Mouse (Mus musculus) MEL (cell line): ENCODE data around the gene Ppp1r1b. TPM values are rescaled to one million over a fixed set of nuclear protein-coding genes. Genes with fewer than 3 reads are reported as not detected.
A peak's percentile ranks its signal among the peaks of the same experiment; 100 is the strongest.

ENCODE experiments used
- DNase-seq: peaks from one replicate; pipeline ENCODE4 v3.0.0; 2011; ENCODE audit warnings: low read depth, low spot score
- H3K27ac ChIP-seq: 2 replicates; pipeline ENCODE4 v1.5.1; 2012; ENCODE audit warnings: low read depth, mild to moderate bottlenecking, control low read depth, low read length, moderate library complexity; ENCODE audit not compliant: control insufficient read depth
- H3K27me3 ChIP-seq, 2 experiments: fragments of 150-350 bp in 1 of 2; sonication (generic) in 1 of 2; 2 replicates each; pipeline ENCODE4 v1.6.1; 2012; ENCODE audit warnings: low read length in 2 of 2, mild to moderate bottlenecking in 2 of 2, improper control_type of control experiment in 1 of 2, moderate library complexity in 1 of 2; ENCODE audit not compliant: insufficient read depth in 2 of 2, control insufficient read depth in 1 of 2
- H3K36me3 ChIP-seq, 2 experiments: 2 replicates each; pipeline ENCODE4 v1.6.1; 2012 to 2014; ENCODE audit warnings: low read length in 2 of 2, improper control_type of control experiment in 1 of 2, inconsistent platforms in 1 of 2, mild to moderate bottlenecking in 1 of 2; ENCODE audit not compliant: insufficient read depth in 2 of 2, control insufficient read depth in 1 of 2
- H3K4me1 ChIP-seq, 2 experiments: fragments of 150-350 bp in 1 of 2; sonication (generic) in 1 of 2; 2 replicates each; pipeline ENCODE4 v1.6.1; 2012; ENCODE audit warnings: low read length in 2 of 2, improper control_type of control experiment in 1 of 2, mild to moderate bottlenecking in 1 of 2; ENCODE audit not compliant: insufficient read depth in 2 of 2, control insufficient read depth in 1 of 2
- H3K4me3 ChIP-seq, 2 experiments: fragments of 150-350 bp in 1 of 2; sonication (generic) in 1 of 2; 2 replicates each; pipeline ENCODE4 v1.5.1; 2012; ENCODE audit warnings: low read depth in 2 of 2, low read length in 2 of 2, mild to moderate bottlenecking in 2 of 2, moderate library complexity in 2 of 2, control low read depth in 1 of 2, improper control_type of control experiment in 1 of 2; ENCODE audit not compliant: control insufficient read depth in 1 of 2, insufficient read depth in 1 of 2
- H3K79me2 ChIP-seq: 2 replicates; pipeline ENCODE4 v1.6.1; 2012; ENCODE audit warnings: mild to moderate bottlenecking, low read length, moderate library complexity; ENCODE audit not compliant: control insufficient read depth, poor library complexity, insufficient read depth
- H3K9ac ChIP-seq: 2 replicates; pipeline ENCODE4 v1.6.1; 2012; ENCODE audit warnings: low read depth, mild to moderate bottlenecking, control low read depth, low read length, moderate library complexity; ENCODE audit not compliant: control insufficient read depth, poor library complexity, severe bottlenecking
- H3K9me3 ChIP-seq: fragments of 150-350 bp; sonication (generic); replicated peaks from 2 replicates; pipeline ENCODE4 v1.6.1; 2012; ENCODE audit warnings: mild to moderate bottlenecking, low read length, improper control_type of control experiment, moderate library complexity; ENCODE audit not compliant: insufficient read depth
- BHLHE40 ChIP-seq: IDR thresholded peaks from 2 replicates; pipeline ENCODE4 v1.6.1; 2012; ENCODE audit warnings: low read depth, mild to moderate bottlenecking, inconsistent platforms, low read length, improper control_type of control experiment, borderline replicate concordance
- CHD2 ChIP-seq: IDR thresholded peaks from 2 replicates; pipeline ENCODE4 v1.6.1; 2011; ENCODE audit warnings: low read length, improper control_type of control experiment
- CTCF ChIP-seq, 3 experiments: IDR thresholded peaks in 2 of 3; conservative IDR thresholded peaks in 1 of 3; 2 replicates each; pipeline ENCODE4 v1.5.1; 2011 to 2012; ENCODE audit warnings: low read length in 3 of 3, low read depth in 2 of 3, mild to moderate bottlenecking in 2 of 3, improper control_type of control experiment in 1 of 3, inconsistent platforms in 1 of 3, mixed read lengths in 1 of 3, moderate library complexity in 1 of 3; ENCODE audit not compliant: control insufficient read depth in 1 of 3, insufficient read depth in 1 of 3, poor library complexity in 1 of 3, severe bottlenecking in 1 of 3
- E2F4 ChIP-seq: IDR thresholded peaks from 2 replicates; pipeline ENCODE4 v1.6.1; 2011; ENCODE audit warnings: low read depth, low read length, improper control_type of control experiment, borderline replicate concordance
- ETS1 ChIP-seq: IDR thresholded peaks from 2 replicates; pipeline ENCODE4 v1.6.1; 2012; ENCODE audit warnings: low read depth, mild to moderate bottlenecking, inconsistent platforms, low read length, improper control_type of control experiment, moderate library complexity
- GATA1 ChIP-seq: IDR thresholded peaks from 2 replicates; pipeline ENCODE4 v1.6.1; 2011; ENCODE audit warnings: low read depth, low read length, improper control_type of control experiment
- HCFC1 ChIP-seq: IDR thresholded peaks from 2 replicates; pipeline ENCODE4 v1.6.1; 2012; ENCODE audit warnings: low read depth, mild to moderate bottlenecking, inconsistent platforms, low read length, improper control_type of control experiment, moderate library complexity
- JUND ChIP-seq: IDR thresholded peaks from 2 replicates; pipeline ENCODE4 v1.6.1; 2011; ENCODE audit warnings: low read depth, mild to moderate bottlenecking, improper control_type of control experiment, low read length
- MAFK ChIP-seq: IDR thresholded peaks from 2 replicates; pipeline ENCODE4 v1.6.1; 2011; ENCODE audit warnings: low read depth, mild to moderate bottlenecking, low read length, improper control_type of control experiment, borderline replicate concordance
- MEF2A ChIP-seq: IDR thresholded peaks from 2 replicates; pipeline ENCODE4 v1.6.1; 2014; ENCODE audit warnings: low read depth, mild to moderate bottlenecking, inconsistent platforms, low read length, improper control_type of control experiment; ENCODE audit not compliant: poor library complexity, insufficient replicate concordance, severe bottlenecking; ENCODE audit errors: extremely low read depth
- POLR2AphosphoS5 ChIP-seq: IDR thresholded peaks from 2 replicates; pipeline ENCODE4 v1.6.1; 2012; ENCODE audit warnings: low read depth, borderline replicate concordance, mild to moderate bottlenecking, inconsistent platforms, low read length, moderate library complexity, mixed read lengths
- RAD21 ChIP-seq: IDR thresholded peaks from 2 replicates; pipeline ENCODE4 v1.6.1; 2011; ENCODE audit warnings: mild to moderate bottlenecking, low read depth, low read length, improper control_type of control experiment
- SMC3 ChIP-seq: IDR thresholded peaks from 2 replicates; pipeline ENCODE4 v1.6.1; 2011; ENCODE audit warnings: low read depth, low read length, improper control_type of control experiment
- TBP ChIP-seq: IDR thresholded peaks from 2 replicates; pipeline ENCODE4 v1.8.0; 2011; ENCODE audit warnings: low read depth, low read length, improper control_type of control experiment
- USF2 ChIP-seq, 2 experiments: IDR thresholded peaks; 2 replicates each; pipeline ENCODE4 v1.6.1; 2011 to 2012; ENCODE audit warnings: improper control_type of control experiment in 2 of 2, low read length in 2 of 2, borderline replicate concordance in 1 of 2, inconsistent platforms in 1 of 2, low read depth in 1 of 2, mild to moderate bottlenecking in 1 of 2; ENCODE audit not compliant: insufficient read depth in 1 of 2
- ZC3H11A ChIP-seq: IDR thresholded peaks from 2 replicates; pipeline ENCODE4 v1.6.1; 2012; ENCODE audit warnings: low read depth, mild to moderate bottlenecking, inconsistent platforms, low read length, improper control_type of control experiment
- polyA plus RNA-seq, 2 experiments: library from polyadenylated mRNA; stranded (reverse) in 1 of 2; unstranded in 1 of 2; fragments of >175 nt in 1 of 2; fragments of >200 nt in 1 of 2; gene quantifications; 2 replicates each; pipeline versions ENCODE4 v1.2.1 to v1.2.4; 2012; ENCODE audit warnings: low replicate concordance in 2 of 2, low read depth in 1 of 2; ENCODE audit not compliant: insufficient read length in 2 of 2, insufficient read depth in 1 of 2, missing spikeins in 1 of 2
- total RNA-seq: library from RNA; depleted of rRNA; stranded (reverse); fragments of 300-350 nt; gene quantifications from 2 replicates; pipeline ENCODE4 v1.2.3, GENCODE M21; 2012

Ppp1r1b gene
- total and polyA plus RNA-seq, 3 experiments: 35.2 to 114 TPM; not detected in 1

DNA sequence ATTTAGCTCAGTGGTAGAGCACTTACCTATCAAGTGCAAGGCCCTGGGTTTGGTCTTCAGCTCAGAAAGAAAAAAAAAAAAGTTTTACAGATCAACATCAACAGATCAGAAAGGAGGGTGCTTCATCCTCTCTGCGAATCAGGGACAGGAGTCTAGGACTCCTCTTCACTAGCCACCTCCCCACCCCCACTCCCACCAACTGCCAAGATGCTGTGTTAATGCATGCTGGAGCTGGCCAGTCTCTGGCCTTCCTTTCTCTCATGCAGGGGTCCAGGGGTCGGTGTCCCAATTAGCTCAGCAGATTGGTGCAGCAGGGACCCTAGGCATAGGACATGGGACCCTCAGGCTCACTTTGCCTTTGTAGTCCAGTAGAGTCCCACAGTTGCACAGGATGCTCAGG is 22.4 kb downstream of the Ppp1r1b start:
- DNase-seq: no peak
- no peaks in the 10 kb centered on the region; the same call in 1 of the 2 replicates for H3K79me2 ChIP-seq
- TF ChIP-seq ETS1: no peak
- no peak for TF ChIP-seq RAD21
- no peaks in the 10 kb centered on the region for H3K9me3 ChIP-seq
- H3K27me3 ChIP-seq: no peaks in the 10 kb centered on the region
- no peak overlapping the region for H3K4me3 ChIP-seq
- no peaks in the 10 kb centered on the region for H3K4me1 ChIP-seq
- H3K36me3 ChIP-seq: peaks cover 0 to under 1% of the 10 kb centered on the region in 2 experiments; a peak in 1 of 4 replicates
- H3K9ac ChIP-seq: no peak overlapping the region
- no peak overlapping the region for H3K27ac ChIP-seq

DNA sequence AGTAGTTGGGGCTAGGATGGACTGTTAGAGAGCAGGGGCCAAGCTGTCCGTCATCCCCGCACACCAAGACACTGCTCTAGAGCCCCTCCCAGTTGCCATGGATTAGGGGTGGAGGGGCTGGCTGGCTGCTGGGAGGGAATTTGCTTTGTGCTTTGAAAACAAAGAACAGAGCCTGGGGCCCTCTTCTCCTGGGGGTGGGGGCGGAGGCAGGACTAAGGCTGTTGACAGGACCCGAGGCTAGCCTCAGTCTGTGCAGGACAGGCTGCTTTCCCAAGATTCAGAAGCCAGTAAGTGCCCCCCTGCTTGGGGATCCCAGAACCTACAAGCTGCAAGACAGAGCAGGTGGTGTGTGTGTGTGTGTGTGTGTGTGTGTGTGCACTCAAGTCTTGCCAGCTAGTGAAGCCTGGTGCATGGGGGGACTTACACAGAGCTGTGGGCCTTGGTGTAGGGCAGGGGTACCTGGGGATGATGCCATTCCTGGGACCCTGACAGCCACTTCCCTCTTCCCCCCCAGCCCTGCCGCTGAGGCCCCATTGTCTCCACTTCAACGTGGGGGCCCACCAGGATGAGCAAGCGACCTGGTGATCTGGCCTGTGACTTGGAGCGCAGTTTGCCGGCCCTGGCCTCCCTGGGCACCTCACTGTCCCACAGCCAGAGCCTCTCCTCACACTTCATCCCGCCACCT is 23.5 kb downstream of the Ppp1r1b start:
- Histone ChIP-seq H3K27me3 (no peaks in the 10 kb centered on the region), H3K9ac (no peak overlapping the region), H3K27ac (no peak overlapping the region), H3K9me3 (no peaks in the 10 kb centered on the region), H3K4me3 (no peak overlapping the region), H3K4me1 (no peaks in the 10 kb centered on the region), H3K36me3 (peaks cover 0 to 2% of the 10 kb centered on the region in 2 experiments; a peak in 2 of 4 replicates), H3K79me2 (no peaks in the 10 kb centered on the region; the same call in 1 of the 2 replicates)
- no peak for TF ChIP-seq HCFC1
- no peak for TF ChIP-seq USF2 (IDR thresholded peaks at IDR 0.05; ENCODE audit: borderline replicate concordance in 1 of 2, insufficient read depth in 1 of 2, low read depth in 1 of 2, low read length in 2 of 2)
- no peak for TF ChIP-seq POLR2AphosphoS5
- TF ChIP-seq RAD21: no peak
- TF ChIP-seq GATA1: no peak
- TF ChIP-seq CHD2: no peak
- TF ChIP-seq E2F4: no peak
- TF ChIP-seq MAFK: no peak
- no peak for TF ChIP-seq JUND
- no peak for TF ChIP-seq TBP
- no peak for TF ChIP-seq BHLHE40
- no peak for DNase-seq

DNA sequence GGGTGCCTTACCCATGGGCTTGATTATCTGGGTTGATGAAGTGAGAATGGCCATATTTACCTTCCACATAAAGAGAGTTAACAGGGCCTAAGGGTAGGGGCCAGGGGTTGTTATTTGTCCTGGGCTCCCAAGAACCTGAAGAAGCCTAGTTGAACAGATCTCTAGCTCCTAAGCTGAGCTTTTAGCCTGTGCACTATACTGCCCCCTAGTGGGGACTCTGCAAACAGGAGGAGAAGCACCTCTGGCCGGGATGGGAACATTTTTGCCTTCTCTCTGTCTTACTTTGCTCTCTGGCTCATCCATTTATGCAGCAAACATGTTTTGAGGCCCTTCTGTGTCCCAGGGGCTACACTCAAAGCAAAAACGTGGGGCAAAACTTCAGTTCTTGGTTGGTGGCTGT is 24.2 kb downstream of the Ppp1r1b start:
- Histone ChIP-seq H3K9ac (no peak overlapping the region), H3K36me3 (peaks cover 0 to 2% of the 10 kb centered on the region in 2 experiments; a peak in 2 of 4 replicates), H3K4me3 (no peak overlapping the region), H3K9me3 (no peaks in the 10 kb centered on the region), H3K79me2 (no peaks in the 10 kb centered on the region; the same call in 1 of the 2 replicates), H3K27ac (no peak overlapping the region), H3K4me1 (no peaks in the 10 kb centered on the region), H3K27me3 (no peaks in the 10 kb centered on the region)
- TF ChIP-seq ZC3H11A (peak; percentile 32; the same call in 1 of the 2 replicates), MEF2A (no peak), CTCF (IDR thresholded peaks at IDR 0.05 in 2 of 3, conservative IDR thresholded peaks at IDR 0.05 in 1 of 3; ENCODE audit: control insufficient read depth in 1 of 3, insufficient read depth in 1 of 3, low read depth in 2 of 3, low read length in 3 of 3, poor library complexity in 1 of 3, severe bottlenecking in 1 of 3) (peak; percentile 94 to 100 (median 95)), RAD21 (peak; percentile 58), BHLHE40 (0 out of 2 replicates have a peak, but pooled peaks have one; percentile 11), SMC3 (peak; percentile 81), HCFC1 (no peak), JUND (no peak)
- DNase-seq: peak; percentile 84
